Mouse (Mus musculus) limb, embryonic 15.5 days (tissue): ENCODE data around the gene Apcs. TPM values are rescaled to one million over a fixed set of nuclear protein-coding genes. Genes with fewer than 3 reads are reported as not detected.

Experiments used
- polyA plus RNA-seq: library from polyadenylated mRNA; unstranded; fragments of >200 nt; fragmentation: Nextera tagmentation; extraction: Ambion mirVana; gene quantifications from 2 replicates; pipeline ENCODE4 v1.2.1, GENCODE M21; 2015

The Apcs gene
- polyA plus RNA-seq, 1 experiment from 2014 or later = not detected

Other genes with a start within 250 kb of the Apcs start
- gene Crp, start 197.0 kb downstream of the Apcs start, polyA plus RNA-seq = 0.19 TPM in 1 of 2 replicates, not detected in the other
- not detected in 2 replicates for gene Olfr16, start 55.4 kb upstream of the Apcs start, polyA plus RNA-seq
- not detected in 2 replicates for gene Olfr1408, start 242.3 kb upstream of the Apcs start, polyA plus RNA-seq